Mouse (Mus musculus) liver, adult 2 months (tissue): ENCODE data around the gene Ltbp3. TPM values are rescaled to one million over a fixed set of nuclear protein-coding genes. Genes with fewer than 3 reads are reported as not detected.

Source experiments
- DNase-seq: peaks from one replicate; pipeline ENCODE4 v3.0.0-alpha.2; 2011; ENCODE audit warnings: low read depth, low spot score; ENCODE audit errors: extremely low read depth
- H3K27ac ChIP-seq: fragments of 200-500 bp; replicated peaks from 2 replicates; pipeline ENCODE4 v1.5.1; 2012; ENCODE audit warnings: low read depth, mild to moderate bottlenecking, control low read depth, inconsistent platforms, low read length; ENCODE audit not compliant: insufficient read depth
- H3K27me3 ChIP-seq: fragments of 200-500 bp; 2 replicates; pipeline ENCODE4 v1.6.1; 2012; ENCODE audit warnings: mild to moderate bottlenecking, moderate library complexity, low read length, inconsistent platforms; ENCODE audit not compliant: control insufficient read depth, insufficient read depth
- H3K36me3 ChIP-seq: fragments of 200-500 bp; 2 replicates; pipeline ENCODE4 v1.6.1; 2012; ENCODE audit warnings: low read length, inconsistent platforms; ENCODE audit not compliant: control insufficient read depth, insufficient read depth
- H3K4me1 ChIP-seq: fragments of 200-500 bp; 2 replicates; pipeline ENCODE4 v1.6.1; 2011; ENCODE audit warnings: low read length; ENCODE audit not compliant: control insufficient read depth, insufficient read depth
- H3K4me3 ChIP-seq: fragments of 200-500 bp; 2 replicates; pipeline ENCODE4 v1.5.1; 2011; ENCODE audit warnings: low read depth, mild to moderate bottlenecking, control low read depth, low read length, moderate library complexity; ENCODE audit not compliant: insufficient read depth
- H3K79me2 ChIP-seq: fragments of 200-500 bp; 2 replicates; pipeline ENCODE4 v1.6.1; 2012; ENCODE audit warnings: inconsistent platforms, mild to moderate bottlenecking, low read length, moderate library complexity; ENCODE audit not compliant: control insufficient read depth, insufficient read depth
- H3K9ac ChIP-seq: fragments of 200-500 bp; 2 replicates; pipeline ENCODE4 v1.6.1; 2012; ENCODE audit warnings: low read depth, mild to moderate bottlenecking, control low read depth, inconsistent platforms, low read length
- CTCF ChIP-seq: fragments of 200-500 bp; IDR thresholded peaks from 2 replicates; pipeline ENCODE4 v1.5.1; 2011; ENCODE audit warnings: low read depth, low read length, control low read depth
- POLR2A ChIP-seq: fragments of 200-500 bp; IDR thresholded peaks from 2 replicates; pipeline ENCODE4 v1.6.1; 2011; ENCODE audit warnings: low read length, control low read depth; ENCODE audit not compliant: insufficient read depth; ENCODE audit errors: extremely low read depth
- WGBS: fragments of 180-500 bp; shearing (Covaris S2); methylation state at CpG from one replicate; pipeline ENCODE4 v1.1.7; 2018; 5-methylcytosine and 5-hydroxymethylcytosine counted together
- polyA plus RNA-seq: library from polyadenylated mRNA; depleted of rRNA; stranded (reverse); fragments of >200 nt; gene quantifications from 2 replicates; pipeline ENCODE4 v1.2.3, GENCODE M21; 2012
- total RNA-seq: library from RNA; depleted of rRNA; stranded (reverse); fragments of >200 nt; gene quantifications from 2 replicates; pipeline ENCODE4 v1.2.3, GENCODE M21; 2014

The Ltbp3 gene
- total and polyA plus RNA-seq, 2 experiments, result 1.2 to 3.4 TPM

DNA sequence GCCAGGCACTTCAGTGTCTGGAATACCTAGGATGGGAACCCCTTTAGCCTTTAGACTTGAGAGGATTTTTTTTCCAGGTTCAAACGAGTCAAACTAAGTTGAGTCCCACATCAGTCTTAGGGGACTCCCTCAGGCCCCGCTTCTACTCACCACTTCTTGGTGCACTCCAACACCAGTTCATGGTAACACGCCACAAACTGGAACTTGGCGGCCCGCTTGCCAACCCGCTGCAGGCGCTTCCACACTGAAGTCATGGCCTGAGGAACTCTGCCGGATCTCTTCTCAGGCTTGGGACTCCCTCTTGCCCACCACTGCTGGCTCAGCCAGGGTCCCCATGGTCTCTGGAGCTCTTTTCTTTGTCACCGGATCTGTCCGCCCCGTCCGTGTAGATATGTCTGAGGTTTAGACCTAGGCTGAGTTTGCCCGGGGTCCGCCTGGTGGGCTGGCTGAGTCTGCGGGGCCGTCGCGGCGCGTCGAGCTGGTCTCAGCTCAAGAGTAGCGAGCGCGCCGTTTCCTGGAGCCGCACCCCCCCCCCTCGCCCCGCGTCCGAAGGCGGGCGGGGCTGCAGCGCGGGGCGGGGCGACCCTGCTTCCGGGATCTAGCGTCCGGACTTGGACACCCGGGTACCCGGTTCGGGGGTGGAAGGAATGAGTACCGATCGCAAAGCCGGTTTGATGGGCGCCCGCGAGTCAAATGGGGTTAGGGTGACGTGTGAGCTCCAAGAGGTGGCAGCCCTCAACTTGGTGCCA is 14.8 kb upstream of the Ltbp3 start, which contains the start of gene Ehbp1l1:
Gene Ehbp1l1, minus strand, starts transcription at position 551 of the 749 bp plus-strand sequence.
- Histone ChIP-seq H3K4me3 (peak within 1 kb of the TSS; percentile 67), H3K4me1 (peaks cover 19% of the 10 kb centered on the region), H3K27ac (peak within 1 kb of the TSS; percentile 77), H3K9ac (peak within 1 kb of the TSS; percentile 73), H3K36me3 (peaks cover 1% of the 10 kb centered on the region; the same call in 1 of the 2 replicates), H3K79me2 (no peaks in the 10 kb centered on the region; the same call in 1 of the 2 replicates), H3K27me3 (no peaks in the 10 kb centered on the region)
- DNase-seq, result no peak
- 26% methylated on average over 49 of the region's 49 CpGs for WGBS
- TF ChIP-seq CTCF, result no peak
- TF ChIP-seq POLR2A, result no peak

GRCm38 (mm10) chr19:5726961-5727578 is 13.6 kb upstream of the Ltbp3 start:
- Histone ChIP-seq H3K4me3 (peak overlapping the region; percentile 17; the same call in 1 of the 2 replicates), H3K79me2 (no peaks in the 10 kb centered on the region; the same call in 1 of the 2 replicates), H3K27me3 (no peaks in the 10 kb centered on the region), H3K27ac (0 out of 2 replicates have a peak overlapping the region, but pooled peaks have one; percentile 10), H3K9ac (0 out of 2 replicates have a peak overlapping the region, but pooled peaks have one; percentile 2), H3K4me1 (peaks cover 21% of the 10 kb centered on the region), H3K36me3 (no peaks in the 10 kb centered on the region)
- no peak for DNase-seq
- no peak for TF ChIP-seq CTCF
- WGBS, result 69% methylated on average over 15 of the region's 15 CpGs

- peaks cover 21% of the 10 kb centered on the region for H3K4me1 ChIP-seq
Observed at GRCm38 (mm10) chr19:5727701-5728100, 13.0 kb upstream of the Ltbp3 start.

DNA sequence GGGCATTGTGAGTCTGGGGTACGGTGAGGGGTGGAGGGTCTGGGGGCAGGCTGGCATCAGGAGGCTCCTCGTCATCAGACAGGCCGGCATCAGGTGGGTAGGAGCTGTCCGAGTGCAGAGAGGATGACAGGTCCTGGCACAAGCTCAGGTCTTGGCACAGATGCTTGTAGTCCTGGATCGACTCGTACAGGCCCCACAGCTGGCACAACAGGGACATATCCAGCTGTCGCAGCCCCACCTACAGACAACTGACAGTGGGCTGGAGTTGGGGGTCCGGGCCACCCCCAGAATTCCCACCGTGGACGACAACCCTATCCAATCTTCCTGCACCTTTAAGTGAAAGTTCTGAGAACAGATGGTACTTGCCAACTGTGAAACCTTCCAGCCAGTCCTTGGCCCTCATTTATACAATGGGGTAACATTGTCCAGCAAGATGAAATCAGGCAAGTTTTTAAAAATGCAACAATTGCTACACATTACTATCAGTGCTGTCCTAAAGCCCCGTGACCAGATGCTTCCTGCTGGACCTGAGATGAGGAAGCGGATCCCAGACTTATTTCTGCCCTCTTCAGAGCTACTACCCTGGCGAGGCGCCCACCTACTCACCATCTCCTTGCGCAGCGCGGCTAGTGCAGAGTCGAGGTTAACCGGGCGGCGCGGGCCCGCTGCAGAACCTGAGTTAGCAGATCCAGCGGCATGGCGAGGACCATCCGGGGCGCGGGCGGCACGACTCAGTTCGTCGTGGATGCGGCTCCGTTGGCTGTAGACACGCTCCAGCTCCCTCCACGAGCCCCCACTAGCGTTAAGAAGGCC is 11.9 kb upstream of the Ltbp3 start:
- DNase-seq, result peak; percentile 61
- TF ChIP-seq CTCF, result no peak
- TF ChIP-seq POLR2A, result no peak
- peak overlapping the region; percentile 66 for H3K27ac ChIP-seq
- no peaks in the 10 kb centered on the region; the same call in 1 of the 2 replicates for H3K79me2 ChIP-seq
- no peaks in the 10 kb centered on the region for H3K27me3 ChIP-seq
- 4% methylated on average over 37 of the region's 37 CpGs for WGBS
- H3K36me3 ChIP-seq, result no peaks in the 10 kb centered on the region
- peak overlapping the region; percentile 88 for H3K4me3 ChIP-seq
- peak overlapping the region; percentile 89 for H3K9ac ChIP-seq
- peaks cover 21% of the 10 kb centered on the region for H3K4me1 ChIP-seq

More at GRCm38 (mm10) chr19:5727701-5728100, 13.0 kb upstream of the Ltbp3 start:
- Histone ChIP-seq H3K4me3 (peak overlapping the region; percentile 0), H3K36me3 (no peaks in the 10 kb centered on the region), H3K27ac (0 out of 2 replicates have a peak overlapping the region, but pooled peaks have one; percentile 10), H3K79me2 (no peaks in the 10 kb centered on the region; the same call in 1 of the 2 replicates), H3K27me3 (no peaks in the 10 kb centered on the region), H3K9ac (no peak overlapping the region)
- 8% methylated on average over 14 of the region's 14 CpGs for WGBS
- no peak for TF ChIP-seq POLR2A
- TF ChIP-seq CTCF, result peak; percentile 97
- DNase-seq, result peak; percentile 51

- Histone ChIP-seq H3K9ac (peak within 1 kb of the TSS; percentile 89), H3K36me3 (no peaks in the 10 kb centered on the region), H3K27ac (peak within 1 kb of the TSS; percentile 66), H3K4me1 (peaks cover 18% of the 10 kb centered on the region), H3K79me2 (no peaks in the 10 kb centered on the region; the same call in 1 of the 2 replicates), H3K27me3 (no peaks in the 10 kb centered on the region), H3K4me3 (peak within 1 kb of the TSS; percentile 88)
- peak; percentile 66 for DNase-seq
- WGBS, result under 1% methylated on average over 37 of the region's 37 CpGs
- TF ChIP-seq POLR2A, result peak; percentile 76
- no peak for TF ChIP-seq CTCF
Observed at GRCm38 (mm10) chr19:5729444-5729815, 11.3 kb upstream of the Ltbp3 start, which contains the start of gene Fam89b. TSS of gene Fam89b (minus strand) at chr19:5729653.
